Mouse (Mus musculus) brain, embryonic 14.5 days (tissue): ENCODE measurements at regions not wholly inside any gene's neighbourhood (a gene's known extent, or its start where the extent isn't known, plus 50 kb on each side); places are given as distances from the start of the nearest gene placed in this dataset.

ENCODE experiments used
- CTCF ChIP-seq: fragments of 200-500 bp; IDR thresholded peaks from 2 replicates; pipeline ENCODE4 v1.5.1; 2012; ENCODE audit warnings: inconsistent platforms, mild to moderate bottlenecking, moderate library complexity, borderline replicate concordance; ENCODE audit not compliant: insufficient read depth, insufficient read length; ENCODE audit errors: extremely low read depth
- POLR2A ChIP-seq: fragments of 200-500 bp; IDR thresholded peaks from 2 replicates; pipeline ENCODE4 v1.6.1; 2012; ENCODE audit warnings: mild to moderate bottlenecking, inconsistent platforms, borderline replicate concordance; ENCODE audit not compliant: poor library complexity, insufficient read depth, insufficient read length, severe bottlenecking; ENCODE audit errors: extremely low read depth

DNA sequence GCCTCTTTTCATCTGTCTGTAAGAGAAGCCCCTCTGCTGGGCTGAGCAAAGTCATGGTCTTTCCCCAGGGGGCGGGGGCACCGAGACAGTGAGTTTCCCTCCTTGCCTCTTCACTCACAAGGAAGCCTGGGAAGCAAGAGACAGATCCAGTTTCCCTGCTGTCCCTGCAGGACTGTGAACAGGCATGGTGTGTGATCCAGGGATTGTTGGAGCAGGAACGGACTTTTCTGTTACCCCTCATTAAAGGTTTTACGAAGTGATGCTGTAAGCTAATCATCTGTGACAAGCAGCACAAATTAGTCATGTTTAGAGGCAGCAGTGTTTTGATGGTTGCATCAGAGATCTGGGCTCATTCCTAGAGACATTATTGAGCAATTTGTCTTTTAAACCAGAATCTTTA, 73.8 kb upstream of the Ltbp1 start:
- TF ChIP-seq CTCF (no peak), POLR2A (no peak)
